Comparison of ENCODE assay signal across 8 mouse cellular contexts in the genomic region with DNA sequence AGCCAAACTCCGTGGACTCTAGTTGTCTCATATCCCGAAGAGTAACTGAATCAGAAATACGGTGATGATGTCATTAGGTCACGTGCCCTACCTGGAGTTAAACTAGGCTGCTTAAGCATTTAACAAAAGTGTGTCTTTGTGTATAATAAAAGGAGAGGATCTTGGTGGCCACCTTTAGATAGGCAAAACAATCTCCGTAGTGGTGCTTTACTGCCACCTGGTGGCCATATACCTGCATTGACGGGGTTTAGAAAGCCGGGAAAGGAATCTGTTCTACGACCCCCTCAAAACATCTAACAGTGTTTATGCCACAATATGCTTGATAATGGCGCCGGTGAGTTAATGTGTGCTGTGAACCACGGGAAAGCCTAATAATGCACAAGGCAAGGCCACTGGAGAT.
DNase-seq lines count a peak whose midpoint lies in the region; ATAC-seq lines count a peak whose summit lies in the region.

No protein-coding gene starts in this region.

- intact Hi-C loops in heart, postnatal 36 days (cut with DNase I), result loop anchor here (1.0 to 10.0 kb wide), 6 partner anchors 192 to 1440 kb away; partner anchors contain the start of gene Cdh13
- intact Hi-C loops in left cerebral cortex, postnatal 36 days (cut with DNase I), result loop anchor here (10.0 kb wide), 1 partner anchor 190 kb away; no protein-coding TSS in a partner anchor

- DNase-seq in CD4-positive, CD25-positive, alpha-beta regulatory T cell, adult 2 months (ENCODE audit: low read depth, low spot score), result peak; percentile 16
- peak; percentile 17 to 65 for DNase-seq in spleen, postnatal 4 days (ENCODE audit: low spot score in 2 of 2)
- no peak for DNase-seq in spleen, adult 12 weeks (ENCODE audit: low spot score)
- DNase-seq in cerebellum, postnatal 14 days, result peak; percentile 80 to 81
- peak; percentile 44 to 64 for DNase-seq in heart, postnatal 36 days
- DNase-seq in left cerebral cortex, postnatal 36 days (ENCODE audit: low spot score in 2 of 2), result peak; percentile 28 to 48
- peak; percentile 9 for DNase-seq in retina, adult 2 months (ENCODE audit: low read depth, low spot score)

- no peak for ATAC-seq in CD4-positive, CD25-positive, alpha-beta regulatory T cell, adult 4 months
